Mouse (Mus musculus): ENCODE measurements around the gene Mrps21. TPM values are rescaled to one million over a fixed set of nuclear protein-coding genes. Genes with fewer than 3 reads are reported as not detected.

Gene Mrps21
- 669 and 698 TPM in 2 replicates for polyA plus RNA-seq (2021; fragmentation: Nextera tagmentation)
- long read RNA-seq, experiment 1, transcript Mrps21-202 (2 exons, 405 nt) = minor isoform, 24 of 171 reads
- long read RNA-seq, experiment 1, transcript Mrps21-201 (3 exons, 488 nt) = major isoform, 144 of 171 reads
- long read RNA-seq, experiment 1, partial matches to known transcripts = 1 of 171 reads
- long read RNA-seq, experiment 1, other reads (novel, unspliced or antisense) = 2 of 171 reads
- long read RNA-seq, experiment 2, transcript Mrps21-201 (3 exons, 488 nt) = major isoform, 15 of 22 reads
- long read RNA-seq, experiment 2, partial matches to known transcripts = 0 of 22 reads
- long read RNA-seq, experiment 2, other reads (novel, unspliced or antisense) = 6 of 22 reads

GRCm38 (mm10) chr3:95871392-95871867 is at the start of gene Mrps21:
Gene Mrps21, minus strand, starts transcription at chr3:95871519.

GRCm38 (mm10) chr3:95904568-95904967 is 33.2 kb upstream of the Mrps21 start, which contains the start of gene Car14:
Gene Car14, minus strand, starts transcription at chr3:95904691.

GRCm38 (mm10) chr3:95893606-95894316 is 22.4 kb upstream of the Mrps21 start, which contains the start of gene Aph1a:
Gene Aph1a, plus strand, starts transcription at chr3:95893969.

GRCm38 (mm10) chr3:95891211-95892065 is 20.1 kb upstream of the Mrps21 start, which contains the start of gene BC028528:
Gene BC028528, minus strand, starts transcription at chr3:95892005.

GRCm38 (mm10) chr3:95881979-95882815 is 10.9 kb upstream of the Mrps21 start, which contains the start of gene Ciart:
Gene Ciart, minus strand, starts transcription at chr3:95882251.

GRCm38 (mm10) chr3:95855502-95856089 is 15.7 kb downstream of the Mrps21 start, which contains the start of gene Prpf3:
Gene Prpf3, minus strand, starts transcription at chr3:95855885.

GRCm38 (mm10) chr3:95818571-95819288 is 52.6 kb downstream of the Mrps21 start, which contains the start of gene Rprd2:
Gene Rprd2, minus strand, starts transcription at chr3:95818863.

Other genes with a start within 250 kb of the Mrps21 start
- 210 and 214 TPM in 2 replicates for gene Ensa, start 246.5 kb downstream of the Mrps21 start, polyA plus RNA-seq (2021; fragmentation: Nextera tagmentation)
- gene Mcl1, start 212.7 kb downstream of the Mrps21 start, polyA plus RNA-seq (2021; fragmentation: Nextera tagmentation) = 4.8 and 5.3 TPM in 2 replicates
- gene Adamtsl4, start 183.6 kb downstream of the Mrps21 start, polyA plus RNA-seq (2021; fragmentation: Nextera tagmentation) = 3.1 and 3.9 TPM in 2 replicates
- 3.8 and 5.6 TPM in 2 replicates for gene Ecm1, start 131.9 kb downstream of the Mrps21 start, polyA plus RNA-seq (2021; fragmentation: Nextera tagmentation)
- 26.4 and 29.2 TPM in 2 replicates for gene Tars2, start 111.3 kb downstream of the Mrps21 start, polyA plus RNA-seq (2021; fragmentation: Nextera tagmentation)
- gene Rprd2, start 52.7 kb downstream of the Mrps21 start, polyA plus RNA-seq (2021; fragmentation: Nextera tagmentation) = 37.2 and 41.5 TPM in 2 replicates
- 6.9 and 7.0 TPM in 2 replicates for gene Prpf3, start 15.6 kb downstream of the Mrps21 start, polyA plus RNA-seq (2021; fragmentation: Nextera tagmentation)
- gene Ciart, start 10.7 kb upstream of the Mrps21 start, polyA plus RNA-seq (2021; fragmentation: Nextera tagmentation) = 10.2 and 13.2 TPM in 2 replicates
- 7.1 and 11.0 TPM in 2 replicates for gene BC028528, start 20.5 kb upstream of the Mrps21 start, polyA plus RNA-seq (2021; fragmentation: Nextera tagmentation)
- gene Aph1a, start 22.4 kb upstream of the Mrps21 start, polyA plus RNA-seq (2021; fragmentation: Nextera tagmentation) = 35.5 and 57.8 TPM in 2 replicates
- 13.2 and 37.6 TPM in 2 replicates for gene Car14, start 33.2 kb upstream of the Mrps21 start, polyA plus RNA-seq (2021; fragmentation: Nextera tagmentation)
- gene Anp32e, start 57.7 kb upstream of the Mrps21 start, polyA plus RNA-seq (2021; fragmentation: Nextera tagmentation) = 7.9 and 11.3 TPM in 2 replicates
- 10.1 and 15.2 TPM in 2 replicates for gene Plekho1, start 124.5 kb upstream of the Mrps21 start, polyA plus RNA-seq (2021; fragmentation: Nextera tagmentation)
- 20.4 and 23.1 TPM in 2 replicates for gene Vps45, start 186.9 kb upstream of the Mrps21 start, polyA plus RNA-seq (2021; fragmentation: Nextera tagmentation)
- gene Otud7b, start 233.0 kb upstream of the Mrps21 start, polyA plus RNA-seq (2021; fragmentation: Nextera tagmentation) = 7.7 and 8.0 TPM in 2 replicates

Measured in layer of hippocampus, adult 6 months (tissue).